Mouse (Mus musculus): ENCODE data around the gene Jak1.

Jak1 gene

DNA sequence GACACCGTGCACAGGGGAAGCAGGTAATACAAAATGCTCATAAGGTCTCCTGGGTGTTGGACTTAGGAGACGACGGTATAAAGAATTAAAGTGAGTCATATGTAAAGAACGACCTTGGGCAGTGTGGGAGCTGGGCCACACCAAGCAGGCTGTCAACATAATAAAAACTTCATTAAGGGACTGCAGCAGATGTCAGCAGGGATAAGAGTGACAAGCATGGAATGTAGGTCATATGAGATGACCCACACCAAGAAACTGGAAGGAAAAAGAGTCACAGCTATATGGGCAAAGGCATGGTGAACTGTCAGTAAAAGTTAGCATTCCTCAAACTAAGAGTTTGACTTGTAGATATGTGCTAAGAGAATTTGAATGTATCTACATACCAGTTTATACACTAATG is 120.7 kb downstream of the Jak1 start:
- DNase-seq: no peak

DNA sequence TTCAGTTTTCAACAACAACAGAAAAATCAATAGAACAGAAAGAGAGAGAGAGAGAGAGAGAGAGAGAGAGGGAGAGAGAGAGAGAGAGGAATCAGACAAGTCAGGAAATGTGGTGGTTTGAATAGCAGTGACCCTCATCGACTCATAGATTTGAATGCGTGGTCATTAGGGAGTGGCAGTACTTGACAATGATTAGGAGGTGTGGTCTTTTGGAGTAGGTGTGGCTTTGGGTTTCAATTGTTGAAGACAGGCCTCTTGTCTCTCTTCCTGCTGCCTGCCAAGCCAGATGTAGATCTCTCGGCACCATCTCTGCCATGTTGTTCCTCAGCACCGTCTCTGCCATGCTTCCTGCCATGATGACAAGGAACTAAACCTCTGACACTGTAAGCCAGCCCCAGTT is 121.2 kb downstream of the Jak1 start:
- DNase-seq: no peak

DNA sequence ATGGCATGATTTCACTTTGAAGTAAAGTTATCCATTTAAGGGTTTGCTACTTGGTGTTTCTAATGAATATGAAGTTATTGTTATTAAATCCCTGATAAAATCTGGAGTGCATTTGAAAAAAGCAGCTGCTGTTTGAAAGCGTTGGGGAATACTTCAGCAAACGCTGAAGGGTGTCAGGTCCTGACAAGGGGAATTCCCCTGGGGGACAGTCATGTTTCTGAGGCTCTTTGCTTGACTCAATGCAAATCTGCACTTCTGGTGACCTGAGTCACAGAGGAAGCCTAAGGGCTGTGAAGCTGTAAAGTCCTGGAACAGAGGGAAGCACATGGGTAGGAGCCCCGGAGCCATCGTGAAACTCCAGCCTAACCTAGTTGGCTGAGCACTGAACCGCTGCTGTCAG is 123.3 kb downstream of the Jak1 start:
- DNase-seq: no peak

DNA sequence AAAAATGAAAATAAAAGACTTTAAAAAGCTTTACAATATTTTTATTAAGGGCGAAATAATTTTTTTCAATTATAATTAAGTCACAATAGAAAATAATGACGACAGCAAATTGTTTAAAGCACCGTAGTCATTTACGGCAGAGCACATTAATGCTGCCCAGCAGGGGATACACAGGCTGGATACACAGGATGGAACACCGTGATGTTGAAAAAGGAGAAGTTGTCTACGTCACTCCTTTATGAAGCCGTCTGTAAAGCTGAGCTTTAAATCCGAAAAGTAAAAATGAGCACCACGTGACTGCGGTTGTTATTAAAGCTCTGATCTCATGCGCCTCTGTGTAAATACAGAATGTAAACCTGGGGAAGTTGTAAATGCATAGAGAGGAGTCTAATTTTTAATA is 127.1 kb downstream of the Jak1 start:
- DNase-seq: no peak

DNA sequence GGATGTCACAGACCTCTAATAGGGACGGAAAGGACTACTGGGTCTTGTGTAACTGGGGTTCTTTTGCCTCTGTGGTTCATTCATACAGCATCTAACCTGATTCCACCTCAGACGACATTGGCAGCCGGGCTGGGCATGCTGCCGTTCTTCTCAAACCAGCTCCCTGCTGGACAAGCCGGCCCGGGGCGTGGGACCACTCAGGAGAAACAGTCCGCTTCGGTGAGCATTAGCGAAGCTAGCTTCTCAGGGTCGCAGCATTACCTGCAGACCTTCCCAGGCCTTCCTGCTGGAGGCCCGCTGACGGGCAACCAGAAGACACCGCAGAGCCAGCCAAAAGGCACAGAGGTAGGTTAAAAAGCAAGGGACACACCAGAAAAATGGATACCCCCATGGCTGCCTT is 129.2 kb downstream of the Jak1 start:
- no peak for DNase-seq

DNA sequence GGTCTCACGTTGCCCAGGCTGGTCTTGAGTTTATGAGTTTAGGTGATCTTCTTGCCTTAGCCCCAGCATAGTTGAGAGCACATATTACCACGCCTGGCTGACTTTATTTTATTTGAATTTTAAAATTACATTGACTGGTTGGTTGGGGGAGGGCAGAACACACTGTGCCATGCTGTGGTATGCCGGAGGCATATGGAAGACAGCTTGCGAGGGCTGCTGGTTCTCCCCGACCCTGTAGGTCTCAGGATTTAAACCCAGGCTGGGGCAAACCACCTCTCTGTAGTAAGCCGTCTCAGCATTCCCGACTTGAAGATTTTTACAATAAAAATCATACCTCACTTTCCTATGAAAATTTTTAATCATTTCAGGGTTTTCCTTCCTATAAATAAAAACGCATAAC is 130.1 kb downstream of the Jak1 start:
- no peak for DNase-seq

DNA sequence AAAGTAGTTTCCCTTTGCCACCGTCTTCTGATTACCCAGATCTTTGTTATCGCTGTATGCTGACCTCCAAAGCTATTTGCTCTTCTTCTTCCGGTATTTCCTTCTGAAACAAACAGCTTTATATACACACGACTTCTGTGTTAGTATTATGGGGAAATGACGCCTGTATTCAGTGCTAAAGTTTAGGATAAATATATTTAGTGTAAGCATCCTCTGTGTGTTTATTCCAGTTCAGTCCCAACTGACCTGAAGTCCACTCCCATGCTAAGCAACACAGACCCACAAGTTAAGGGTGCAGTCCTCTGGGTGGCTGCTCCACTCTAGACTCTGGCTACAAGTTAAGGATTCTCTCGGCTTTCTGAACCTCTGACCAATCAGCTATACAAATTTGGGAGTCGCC is 144.1 kb downstream of the Jak1 start:
- no peak for DNase-seq

DNA sequence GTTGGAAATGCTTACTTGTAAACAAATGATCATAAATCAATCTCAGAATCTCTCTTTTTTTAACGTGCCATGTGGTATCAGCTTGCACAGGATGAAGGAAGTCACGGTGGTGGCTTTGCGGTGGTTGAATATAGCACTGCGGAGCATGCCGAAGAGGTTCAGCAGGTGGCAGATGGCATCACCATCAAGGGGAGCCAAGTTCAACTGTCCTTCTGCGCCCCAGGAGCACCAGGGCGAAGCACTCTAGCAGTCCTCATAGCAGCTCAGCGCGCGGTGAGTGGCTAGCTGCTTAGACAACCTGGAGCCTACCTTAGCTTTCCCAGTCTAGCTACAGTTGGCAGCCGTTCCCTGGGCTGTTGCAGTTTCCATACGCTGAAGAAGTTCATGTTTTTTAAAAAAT is 158.0 kb downstream of the Jak1 start:
- DNase-seq: no peak
